Mouse (Mus musculus) liver, embryonic 13.5 days (tissue): ENCODE measurements around the gene Eloa. TPM values are rescaled to one million over a fixed set of nuclear protein-coding genes. Genes with fewer than 3 reads are reported as not detected.
"Not testable (repeated sequence)": the region's sequence is repeated elsewhere in the genome, so short reads cannot be mapped to it uniquely, and the experiment has no call there.

Source experiments
- ATAC-seq: fragments of 200-750 bp; cut with Nextera tagmentation; 2 replicates; pipeline ENCODE4 v1.8.0; 2017; ENCODE audit warnings: low read depth, mild to moderate bottlenecking, moderate number of reproducible peaks, moderate library complexity
- DNase-seq: peaks from one replicate; pipeline ENCODE4 v3.0.0; 2022
- H3K27ac ChIP-seq: fragments of 300-500 bp; sonication (generic); 2 replicates; pipeline ENCODE4 v1.5.1; 2015; ENCODE audit warnings: moderate library complexity, mild to moderate bottlenecking, inconsistent platforms
- H3K27me3 ChIP-seq: fragments of 300-500 bp; sonication (generic); 2 replicates; pipeline ENCODE4 v1.6.1; 2015; ENCODE audit warnings: mild to moderate bottlenecking, inconsistent platforms
- H3K36me3 ChIP-seq: fragments of 300-500 bp; sonication (generic); 2 replicates; pipeline ENCODE4 v1.6.1; 2015; ENCODE audit warnings: mild to moderate bottlenecking, inconsistent platforms
- H3K4me1 ChIP-seq: fragments of 300-500 bp; sonication (generic); replicated peaks from 2 replicates; pipeline ENCODE4 v1.6.1; 2015; ENCODE audit warnings: inconsistent platforms
- H3K4me2 ChIP-seq: fragments of 300-500 bp; sonication (generic); 2 replicates; pipeline ENCODE4 v1.6.1; 2015; ENCODE audit warnings: inconsistent platforms, mild to moderate bottlenecking, moderate library complexity
- H3K4me3 ChIP-seq: fragments of 300-500 bp; sonication (generic); replicated peaks from 2 replicates; pipeline ENCODE4 v1.5.1; 2015; ENCODE audit warnings: mild to moderate bottlenecking, inconsistent platforms
- H3K9ac ChIP-seq: fragments of 300-500 bp; sonication (generic); 2 replicates; pipeline ENCODE4 v1.6.1; 2015; ENCODE audit warnings: mild to moderate bottlenecking, inconsistent platforms
- H3K9me3 ChIP-seq: fragments of 300-500 bp; sonication (generic); replicated peaks from 2 replicates; pipeline ENCODE4 v1.6.1; 2016; ENCODE audit warnings: inconsistent platforms
- WGBS: fragments of 180-500 bp; shearing (Covaris S2); methylation state at CpG from one replicate; pipeline ENCODE4 v1.1.7; 2015; ENCODE audit not compliant: insufficient replicate concordance; 5-methylcytosine and 5-hydroxymethylcytosine counted together
- polyA plus RNA-seq: library from polyadenylated mRNA; unstranded; fragments of >200 nt; fragmentation: Nextera tagmentation; extraction: Ambion mirVana; gene quantifications from 2 replicates; pipeline ENCODE4 v1.2.1, GENCODE M21; 2015

Eloa gene
- polyA plus RNA-seq = 27.7 and 35.1 TPM in 2 replicates

DNA sequence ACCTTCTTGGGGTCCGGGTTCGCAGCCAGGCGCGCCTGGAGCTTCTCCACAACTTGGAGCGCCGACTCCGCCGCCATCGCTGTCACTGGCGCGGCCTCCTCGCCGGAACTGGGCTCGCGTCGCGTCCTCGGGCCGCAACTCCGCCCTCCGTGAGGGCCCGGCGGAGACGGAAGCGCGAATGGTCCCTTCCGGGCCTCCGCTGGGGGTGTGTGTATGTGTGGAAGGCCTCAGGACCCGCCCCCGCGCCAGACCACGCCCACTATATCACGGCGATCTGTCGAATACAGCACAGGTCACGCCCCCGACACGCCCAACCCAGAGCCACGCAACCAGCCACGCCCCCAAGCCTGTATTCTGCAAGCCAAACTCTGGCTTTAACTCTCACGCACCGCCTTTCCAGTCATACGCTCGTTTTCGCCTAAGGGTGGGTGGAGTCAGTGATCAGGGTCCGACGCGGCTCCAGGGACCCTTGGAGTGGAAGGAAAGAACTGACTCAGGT lies at the start of gene Eloa:
TSS of gene Eloa (minus strand) at position 215 of the 499 bp plus-strand sequence.
- DNase-seq (peak; percentile 100), ATAC-seq (peak; percentile 97)
- no peaks in the 10 kb centered on the region for H3K27me3 ChIP-seq
- H3K4me1 ChIP-seq = peaks cover 38% of the 10 kb centered on the region
- peak within 1 kb of the TSS; percentile 94 for H3K9ac ChIP-seq
- H3K4me3 ChIP-seq = peak within 1 kb of the TSS; percentile 79
- peak within 1 kb of the TSS; percentile 94 for H3K27ac ChIP-seq
- no peaks in the 10 kb centered on the region for H3K9me3 ChIP-seq
- WGBS = under 1% methylated on average over 42 of the region's 48 CpGs
- H3K36me3 ChIP-seq = peaks cover 16% of the 10 kb centered on the region
- peak within 1 kb of the TSS; percentile 83 for H3K4me2 ChIP-seq

- H3K9me3 ChIP-seq = no peaks in the 10 kb centered on the region
- no peak overlapping the region for H3K4me2 ChIP-seq
- DNase-seq = no peak
- no peak overlapping the region for H3K4me3 ChIP-seq
- ATAC-seq = 0 out of 2 replicates have a peak, but pooled peaks have one; percentile 26
- 2% methylated on average over 15 of the region's 15 CpGs for WGBS
- H3K9ac ChIP-seq = no peak overlapping the region
- no peaks in the 10 kb centered on the region for H3K36me3 ChIP-seq
- H3K27ac ChIP-seq = no peak overlapping the region
- H3K4me1 ChIP-seq = peaks cover 23% of the 10 kb centered on the region
- H3K27me3 ChIP-seq = peaks cover 38% of the 10 kb centered on the region
These were observed 49.7 kb upstream of the Eloa start for GRCm38 (mm10) chr4:136071178-136071714.

- ATAC-seq = peak; percentile 41; the same call in 1 of the 2 replicates
- 42% methylated on average over 6 of the region's 6 CpGs for WGBS
- Histone ChIP-seq H3K9me3 (no peaks in the 10 kb centered on the region), H3K4me3 (no peak overlapping the region), H3K27me3 (peaks cover 40% of the 10 kb centered on the region), H3K9ac (no peak overlapping the region), H3K4me1 (peaks cover 23% of the 10 kb centered on the region), H3K4me2 (no peak overlapping the region), H3K36me3 (no peaks in the 10 kb centered on the region), H3K27ac (no peak overlapping the region)
- no peak for DNase-seq
These were observed 49.0 kb upstream of the Eloa start for GRCm38 (mm10) chr4:136070592-136070991.

GRCm38 (mm10) chr4:136069954-136070353 lies 48.4 kb upstream of the Eloa start:
- Histone ChIP-seq H3K27me3 (peaks cover 43% of the 10 kb centered on the region), H3K9me3 (no peaks in the 10 kb centered on the region), H3K4me3 (no peak overlapping the region), H3K36me3 (no peaks in the 10 kb centered on the region), H3K4me1 (peaks cover 23% of the 10 kb centered on the region), H3K9ac (no peak overlapping the region), H3K27ac (no peak overlapping the region), H3K4me2 (no peak overlapping the region)
- no peak for DNase-seq
- peak; percentile 19; the same call in 1 of the 2 replicates for ATAC-seq
- 3% methylated on average over 18 of the region's 18 CpGs for WGBS

DNA sequence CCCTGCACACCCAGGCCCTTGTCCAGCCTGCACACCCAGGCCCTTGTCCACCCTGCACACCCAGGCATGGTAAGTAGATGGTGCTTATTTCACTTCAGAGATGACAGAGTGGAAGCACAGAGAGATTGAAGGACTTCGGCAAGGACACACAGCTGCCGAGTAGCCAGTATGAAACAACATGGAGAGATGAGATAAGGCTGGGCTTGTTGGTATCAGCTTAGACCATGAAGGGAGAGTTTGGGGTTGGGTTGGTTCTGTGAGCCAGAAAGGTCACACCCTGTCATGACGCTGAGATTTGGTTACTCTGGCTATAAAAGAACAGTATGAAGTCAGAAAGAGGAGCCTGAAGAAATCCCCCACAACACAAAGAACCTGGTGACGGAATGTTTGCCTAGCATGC lies 47.8 kb upstream of the Eloa start:
- Histone ChIP-seq H3K4me3 (no peak overlapping the region), H3K36me3 (no peaks in the 10 kb centered on the region), H3K27me3 (peaks cover 43% of the 10 kb centered on the region), H3K4me1 (peaks cover 23% of the 10 kb centered on the region), H3K27ac (no peak overlapping the region), H3K4me2 (no peak overlapping the region), H3K9ac (no peak overlapping the region), H3K9me3 (no peaks in the 10 kb centered on the region)
- 26% methylated on average over 4 of the region's 4 CpGs for WGBS
- DNase-seq (no peak), ATAC-seq (peak; percentile 74)

GRCm38 (mm10) chr4:136063143-136063542 lies 41.6 kb upstream of the Eloa start:
- Histone ChIP-seq H3K4me1 (no peaks in the 10 kb centered on the region), H3K4me2 (no peak overlapping the region), H3K9ac (no peak overlapping the region), H3K4me3 (no peak overlapping the region), H3K9me3 (no peaks in the 10 kb centered on the region), H3K27me3 (peaks cover 14% of the 10 kb centered on the region), H3K36me3 (no peaks in the 10 kb centered on the region), H3K27ac (no peak overlapping the region)
- ATAC-seq = no peak
- WGBS = 73% methylated on average over 4 of the region's 4 CpGs
- DNase-seq = no peak

DNA sequence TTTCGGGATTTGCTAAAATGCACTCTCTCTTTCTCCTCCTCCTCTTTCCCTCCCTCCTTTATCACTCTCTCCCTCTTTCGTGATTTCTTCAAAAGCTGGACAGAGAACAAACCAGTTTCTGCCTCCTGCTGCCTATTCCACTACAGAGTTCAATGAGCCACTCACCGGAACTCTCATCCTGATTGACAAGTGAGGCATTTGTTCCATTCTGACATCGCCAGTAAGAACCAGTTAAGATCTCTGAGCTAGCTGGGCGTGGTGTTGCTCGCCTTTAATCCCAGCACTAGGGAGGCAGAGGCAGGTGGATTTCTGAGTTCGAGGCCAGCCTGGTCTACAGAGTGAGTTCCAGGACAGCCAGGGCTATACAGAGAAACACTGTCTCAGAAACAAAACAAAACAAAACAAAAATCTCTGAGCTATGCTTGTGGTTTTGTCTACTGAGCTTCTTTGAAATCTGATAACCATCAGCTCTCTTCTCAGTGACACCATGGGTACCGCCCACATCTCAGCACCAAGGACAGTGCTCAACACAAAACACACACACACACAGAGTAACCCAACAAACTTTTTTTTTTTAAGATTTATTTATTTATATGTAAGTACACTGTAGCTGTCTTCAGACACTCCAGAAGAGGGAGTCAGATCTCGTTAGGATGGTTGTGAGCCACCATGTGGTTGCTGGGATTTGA lies 38.4 kb upstream of the Eloa start:
- not testable (repeated sequence) for H3K27me3 ChIP-seq, H3K4me1 ChIP-seq, H3K4me2 ChIP-seq, DNase-seq, H3K27ac ChIP-seq, H3K9ac ChIP-seq, H3K36me3 ChIP-seq, H3K9me3 ChIP-seq, H3K4me3 ChIP-seq, ATAC-seq
- WGBS = 45% methylated on average over 9 of the region's 9 CpGs

DNA sequence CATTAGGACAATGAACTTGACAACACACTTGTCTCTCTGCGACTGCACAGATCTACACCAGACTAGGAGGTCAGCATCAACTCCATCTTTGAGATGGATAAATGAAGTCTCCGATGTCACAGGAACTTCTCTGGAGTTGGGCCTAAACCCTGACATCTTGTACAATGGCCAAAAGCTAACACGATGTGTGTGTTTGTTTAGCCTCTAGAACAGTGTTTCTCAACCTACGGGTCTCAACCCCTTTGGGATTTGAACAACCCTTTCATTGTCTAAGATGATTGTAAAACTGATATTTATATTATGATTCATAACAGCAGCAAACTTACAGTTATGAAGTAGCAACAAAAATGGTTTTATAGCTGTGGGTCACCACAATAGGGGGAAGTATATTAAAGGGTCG lies 36.4 kb upstream of the Eloa start:
- Histone ChIP-seq H3K4me3 (no peak overlapping the region), H3K27me3 (peaks cover 9% of the 10 kb centered on the region; the same call in 1 of the 2 replicates), H3K27ac (no peak overlapping the region), H3K4me1 (peaks cover 5% of the 10 kb centered on the region), H3K36me3 (no peaks in the 10 kb centered on the region), H3K9me3 (no peaks in the 10 kb centered on the region), H3K9ac (no peak overlapping the region), H3K4me2 (no peak overlapping the region)
- WGBS = 62% methylated on average over 5 of the region's 5 CpGs
- ATAC-seq (no peak), DNase-seq (no peak)

- H3K27me3 ChIP-seq = peaks cover 9% of the 10 kb centered on the region; the same call in 1 of the 2 replicates
These were observed 34.5 kb upstream of the Eloa start for GRCm38 (mm10) chr4:136056030-136056429.

DNA sequence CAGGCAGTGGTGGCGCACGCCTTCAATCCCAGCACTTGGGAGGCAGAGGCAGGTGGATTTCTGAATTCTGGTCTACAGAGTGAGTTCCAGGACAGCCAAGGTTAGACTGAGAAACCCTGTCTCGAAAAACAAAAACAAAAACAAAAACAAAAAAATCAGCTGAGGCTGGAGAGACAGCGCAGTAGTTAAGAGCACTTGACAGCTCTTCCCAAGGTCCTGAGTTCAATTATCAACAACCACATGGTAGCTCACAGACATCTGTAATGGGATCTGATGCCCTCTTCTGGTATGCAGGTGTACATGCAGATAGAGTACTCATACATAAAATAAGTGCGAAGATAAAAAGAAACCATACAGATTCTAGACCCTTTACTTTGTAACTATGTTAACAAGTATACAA lies 32.3 kb upstream of the Eloa start:
- DNase-seq (no peak), ATAC-seq (no peak)
- H3K9me3 ChIP-seq = no peaks in the 10 kb centered on the region
- H3K9ac ChIP-seq = no peak overlapping the region
- peak overlapping the region; percentile 79 for H3K4me2 ChIP-seq
- H3K4me3 ChIP-seq = peak overlapping the region; percentile 93
- H3K27me3 ChIP-seq = peaks cover 9% of the 10 kb centered on the region; the same call in 1 of the 2 replicates
- WGBS = 61% methylated on average over 5 of the region's 5 CpGs
- H3K4me1 ChIP-seq = peaks cover 40% of the 10 kb centered on the region
- H3K36me3 ChIP-seq = peaks cover 35% of the 10 kb centered on the region
- H3K27ac ChIP-seq = peak overlapping the region; percentile 84; the same call in 1 of the 2 replicates

More at GRCm38 (mm10) chr4:136056030-136056429, 34.5 kb upstream of the Eloa start:
- DNase-seq (no peak), ATAC-seq (no peak)
- no peaks in the 10 kb centered on the region for H3K9me3 ChIP-seq
- no peak overlapping the region for H3K4me2 ChIP-seq
- H3K4me3 ChIP-seq = no peak overlapping the region
- no peak overlapping the region for H3K27ac ChIP-seq
- peaks cover 19% of the 10 kb centered on the region for H3K4me1 ChIP-seq
- no peak overlapping the region for H3K9ac ChIP-seq
- peaks cover 13% of the 10 kb centered on the region for H3K36me3 ChIP-seq
- 22% methylated on average over 1 of the region's 1 CpGs for WGBS

DNA sequence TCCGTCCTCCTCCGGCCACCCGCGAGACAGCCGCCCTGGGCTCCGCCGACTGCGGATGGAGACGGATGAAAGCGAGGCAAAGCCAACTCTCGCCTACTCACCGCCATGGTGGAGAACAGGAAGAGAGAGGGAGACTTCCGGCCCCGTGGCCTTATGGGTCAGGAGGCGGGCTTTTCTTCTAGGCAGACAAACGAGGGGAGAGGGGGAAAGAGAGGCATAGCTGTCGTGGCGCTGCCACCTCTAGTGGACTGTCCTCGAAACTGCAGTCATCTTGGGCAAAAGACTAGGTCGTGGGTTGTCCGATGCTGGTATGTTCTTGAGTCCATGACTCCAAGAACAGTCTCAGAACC lies 31.7 kb upstream of the Eloa start, which contains the start of gene Rpl11:
TSS of gene Rpl11 (minus strand) at position 182 of the 350 bp plus-strand sequence.
- ATAC-seq (peak; percentile 97), DNase-seq (peak; percentile 87)
- Histone ChIP-seq H3K27ac (peak within 1 kb of the TSS; percentile 84), H3K27me3 (peaks cover 9% of the 10 kb centered on the region; the same call in 1 of the 2 replicates), H3K9ac (peak within 1 kb of the TSS; percentile 97), H3K36me3 (peaks cover 42% of the 10 kb centered on the region), H3K4me3 (peak within 1 kb of the TSS; percentile 93), H3K4me1 (peaks cover 46% of the 10 kb centered on the region), H3K9me3 (no peaks in the 10 kb centered on the region), H3K4me2 (peak within 1 kb of the TSS; percentile 79)
- under 1% methylated on average over 21 of the region's 21 CpGs for WGBS
